Mouse (Mus musculus) CH12.LX (cell line): ENCODE data around the gene Tgfbr3.

ENCODE experiments used
- CTCF ChIP-seq, 2 experiments: IDR thresholded peaks in 1 of 2; conservative IDR thresholded peaks in 1 of 2; 2 replicates each; pipeline ENCODE4 v1.5.1; 2011 to 2012; ENCODE audit warnings: low read depth in 2 of 2, low read length in 2 of 2, improper control_type of control experiment in 1 of 2, inconsistent platforms in 1 of 2, mild to moderate bottlenecking in 1 of 2, moderate library complexity in 1 of 2
- ETS1 ChIP-seq: conservative IDR thresholded peaks from 2 replicates; pipeline ENCODE4 v1.6.1; 2012; ENCODE audit warnings: low read depth, mild to moderate bottlenecking, inconsistent platforms, low read length, improper control_type of control experiment, moderate library complexity
- NRF1 ChIP-seq: IDR thresholded peaks from 2 replicates; pipeline ENCODE4 v1.6.1; 2014; ENCODE audit warnings: low read depth, mild to moderate bottlenecking, inconsistent platforms, low read length, improper control_type of control experiment, moderate library complexity
- USF1 ChIP-seq: IDR thresholded peaks from 2 replicates; pipeline ENCODE4 v1.6.1; 2014; ENCODE audit warnings: low read depth, mild to moderate bottlenecking, inconsistent platforms, low read length, improper control_type of control experiment

- TF ChIP-seq ETS1, result no peak
- no peak for TF ChIP-seq USF1
- no peak for TF ChIP-seq CTCF (conservative IDR thresholded peaks at IDR 0.05 in 1 of 2, IDR thresholded peaks at IDR 0.05 in 1 of 2; ENCODE audit: low read depth in 2 of 2, low read length in 2 of 2)
- no peak for TF ChIP-seq NRF1
These were observed 119.6 kb downstream of the Tgfbr3 start for GRCm38 (mm10) chr5:107169796-107170195.
